Mouse (Mus musculus): ENCODE measurements at regions not wholly inside any gene's neighbourhood (a gene's known extent, or its start where the extent isn't known, plus 50 kb on each side); places are given as distances from the start of the nearest gene placed in this dataset.

DNA sequence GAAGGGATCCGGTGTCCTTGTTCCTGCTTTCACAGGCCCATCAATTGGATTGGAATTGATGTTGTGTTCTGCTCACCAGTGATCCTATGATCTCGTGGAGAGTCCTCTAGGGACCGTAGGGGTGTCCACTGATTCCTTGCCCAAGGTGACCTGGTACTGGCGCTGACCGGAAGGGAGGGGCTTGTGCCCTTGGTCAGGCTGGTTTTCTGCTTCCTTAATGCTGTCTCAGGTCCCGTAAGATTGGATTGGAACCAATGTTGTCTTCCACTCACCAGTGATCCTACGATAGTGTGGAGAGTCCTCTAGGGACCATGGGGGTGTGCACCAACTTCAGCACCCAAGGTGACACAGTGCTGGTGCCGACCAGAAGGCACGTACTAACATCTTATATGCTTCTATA, 324.9 kb upstream of the Ptchd4 start:
- no peak for DNase-seq

DNA sequence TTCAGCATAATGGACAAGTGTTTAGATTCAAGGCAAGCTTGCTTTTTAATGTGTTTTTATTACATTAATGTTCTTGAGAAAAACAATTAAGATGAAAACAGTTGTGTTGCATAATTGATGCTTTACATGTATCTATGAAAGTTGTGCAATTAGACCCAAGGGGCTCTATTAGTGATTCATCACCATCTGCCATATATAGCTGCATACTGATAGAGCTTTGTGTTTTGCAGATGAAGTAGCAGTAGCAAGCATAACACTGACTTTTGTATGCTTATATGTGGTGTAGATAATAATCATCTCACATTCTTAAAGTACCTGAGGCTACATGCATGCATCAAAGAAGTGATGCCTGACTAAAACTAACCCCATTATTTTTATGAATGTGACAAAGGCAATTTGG, 307.3 kb upstream of the Ptchd4 start:
- DNase-seq = no peak

DNA sequence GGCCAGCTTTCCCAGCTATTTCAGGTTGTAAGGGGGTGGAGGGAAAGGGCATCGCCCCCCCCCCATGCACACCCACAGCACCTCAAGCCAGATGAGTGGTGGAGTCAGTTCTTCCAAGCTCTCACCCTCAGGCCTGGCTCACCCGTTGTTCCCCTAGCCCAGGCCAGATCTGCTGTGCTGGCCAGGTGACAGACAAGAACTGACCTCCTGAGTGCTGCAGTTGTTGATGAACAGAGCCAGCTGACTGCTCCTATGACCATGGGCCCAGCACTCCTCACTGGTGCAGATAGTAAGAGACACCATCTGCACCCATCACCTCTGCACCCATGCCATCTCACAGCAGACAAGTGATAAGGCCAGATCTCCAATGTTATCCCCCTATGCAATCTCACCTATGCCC, 291.5 kb upstream of the Ptchd4 start:
- DNase-seq = peak; percentile 4 to 9

DNA sequence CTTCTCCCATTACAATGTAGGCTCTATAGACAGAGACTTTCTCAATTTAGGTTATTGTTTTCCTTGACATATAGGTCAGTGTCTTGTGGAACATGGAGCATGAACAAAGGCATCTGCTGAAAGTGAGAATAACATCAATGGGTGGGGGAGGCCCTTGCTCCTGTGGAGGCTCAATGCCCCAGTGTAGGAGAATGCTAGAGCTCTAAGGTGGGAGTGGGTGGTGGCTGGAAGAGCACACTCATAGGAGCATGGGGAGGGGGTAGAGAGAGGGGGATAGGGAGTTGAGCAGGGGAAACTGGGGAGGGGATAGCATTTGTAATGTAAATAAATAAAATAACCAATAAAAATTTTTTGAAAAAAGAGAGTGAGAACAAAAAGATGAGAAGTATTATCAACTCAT, 288.5 kb upstream of the Ptchd4 start:
- DNase-seq = no peak

DNA sequence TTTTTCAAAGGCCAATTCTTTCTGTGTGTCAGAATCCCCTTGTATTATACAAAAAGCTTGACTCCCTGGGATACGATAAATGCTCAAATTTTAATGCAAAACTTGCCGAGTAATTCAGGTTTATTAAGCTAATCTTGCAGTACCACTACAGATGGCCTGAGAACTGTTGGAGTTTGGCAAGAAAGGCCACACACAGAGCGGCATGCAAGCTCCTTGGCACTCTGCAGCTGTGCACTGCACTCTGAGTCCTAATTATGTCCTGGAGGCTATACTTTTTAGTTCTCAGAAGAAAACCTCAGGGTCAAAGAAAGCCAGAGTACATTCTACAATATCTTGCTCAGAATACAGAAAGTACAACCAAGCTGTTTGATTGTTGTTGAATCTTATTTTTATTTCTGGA, 286.3 kb upstream of the Ptchd4 start:
- peak; percentile 46 to 67 for DNase-seq

DNA sequence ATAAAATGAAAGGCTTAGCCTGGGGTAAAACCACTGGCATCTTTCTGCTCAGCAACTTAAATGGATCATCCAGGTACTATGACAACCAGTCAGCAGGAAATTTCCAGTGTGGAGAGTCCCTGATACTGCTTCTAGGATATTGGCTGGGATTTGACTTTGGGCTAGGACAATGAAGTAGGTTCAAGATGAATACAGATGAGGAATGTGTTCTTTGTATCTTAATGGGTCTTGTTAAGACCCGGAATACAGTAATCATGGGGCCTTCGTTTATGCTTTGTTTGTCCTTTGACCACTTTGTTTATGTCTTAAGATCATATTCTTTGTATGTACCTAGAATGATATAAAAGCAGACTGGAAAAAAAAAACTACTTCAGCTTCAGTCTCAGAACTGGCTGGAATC, 278.7 kb upstream of the Ptchd4 start:
- no peak for DNase-seq

DNA sequence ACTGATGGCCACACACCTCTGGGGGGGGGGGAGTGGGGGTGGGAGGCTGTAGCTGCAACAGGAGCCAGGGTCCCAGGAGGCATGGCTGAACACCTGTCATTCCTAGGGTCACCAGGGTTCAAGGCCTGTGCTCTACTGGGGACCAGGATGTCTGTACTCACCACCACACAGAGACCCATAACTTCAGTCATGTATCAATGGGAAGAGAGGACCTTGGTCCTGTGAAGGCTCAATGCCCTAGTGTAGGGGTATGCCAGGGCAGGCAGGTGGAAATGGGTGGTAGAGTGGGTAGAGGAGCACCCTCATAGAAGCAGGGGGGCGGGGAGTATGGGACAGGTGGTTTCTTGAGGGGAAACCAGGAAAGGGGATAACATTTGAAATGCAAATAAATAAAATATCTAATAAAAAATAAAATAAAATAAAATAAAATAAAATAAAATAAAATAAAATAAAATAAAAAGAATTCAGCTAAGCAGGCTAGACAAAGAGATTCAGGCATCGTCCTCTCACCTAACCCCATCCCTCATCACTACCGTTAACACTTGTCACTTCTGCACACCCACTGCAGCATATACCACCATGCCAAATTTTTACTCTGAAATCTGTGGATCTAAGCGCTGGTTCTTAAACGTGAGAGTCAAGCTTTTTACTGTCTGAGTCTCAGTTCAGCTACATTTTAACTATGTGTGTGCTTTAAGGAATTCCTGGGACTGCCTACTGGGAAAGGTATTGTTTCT, 265.8 kb upstream of the Ptchd4 start:
- no peak for DNase-seq

DNA sequence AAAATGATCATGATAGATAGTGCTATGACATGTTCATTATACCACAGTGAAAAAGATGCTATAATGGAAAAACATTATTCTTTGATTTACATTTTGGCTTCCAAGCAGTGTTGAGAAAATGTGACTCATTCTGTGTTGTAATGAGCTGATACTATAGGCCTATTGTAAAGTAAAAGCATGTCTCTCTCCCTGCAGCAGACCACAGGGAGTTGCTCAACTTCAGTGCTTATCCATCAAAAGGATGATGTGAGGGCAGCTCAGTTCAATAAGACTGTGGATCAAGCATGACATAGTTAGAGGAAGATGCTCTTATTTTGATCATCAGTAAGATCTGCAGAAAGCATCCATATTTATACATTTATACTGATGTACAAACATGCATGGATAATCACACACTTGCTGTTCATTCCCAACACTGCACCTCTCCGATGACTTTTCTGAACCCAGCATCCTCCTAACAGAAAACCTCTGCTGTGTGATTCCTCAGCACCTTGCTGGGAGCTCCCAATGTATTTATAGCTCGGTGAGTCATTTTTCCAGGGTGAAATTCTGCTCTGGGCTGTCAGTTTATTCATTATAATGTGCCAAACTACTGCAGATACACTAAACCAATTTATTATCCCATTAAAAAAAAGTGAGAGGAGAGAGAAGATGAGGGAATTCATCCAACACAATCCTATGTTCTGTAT, 224.8 kb upstream of the Ptchd4 start:
- peak; percentile 7 to 38 for DNase-seq

DNA sequence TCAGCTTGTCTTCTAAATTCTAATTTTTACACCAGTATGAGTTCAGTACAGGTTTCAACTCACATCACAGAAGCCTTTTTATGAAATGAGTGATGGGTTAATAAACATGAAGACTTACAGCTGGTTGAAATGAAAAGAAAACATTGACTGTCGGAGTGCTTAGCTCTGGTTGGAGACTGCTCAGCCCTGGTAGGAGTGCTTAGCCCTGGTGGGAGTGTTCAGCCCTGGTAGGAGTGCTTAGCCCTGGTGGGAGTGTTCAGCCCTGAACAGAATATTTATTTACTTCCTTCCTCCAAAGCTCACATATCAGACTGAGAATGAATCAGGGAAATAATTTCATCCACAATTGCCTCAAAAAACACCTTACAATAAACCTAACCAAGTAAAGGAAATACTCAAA, 202.1 kb upstream of the Ptchd4 start:
- no peak for DNase-seq

DNA sequence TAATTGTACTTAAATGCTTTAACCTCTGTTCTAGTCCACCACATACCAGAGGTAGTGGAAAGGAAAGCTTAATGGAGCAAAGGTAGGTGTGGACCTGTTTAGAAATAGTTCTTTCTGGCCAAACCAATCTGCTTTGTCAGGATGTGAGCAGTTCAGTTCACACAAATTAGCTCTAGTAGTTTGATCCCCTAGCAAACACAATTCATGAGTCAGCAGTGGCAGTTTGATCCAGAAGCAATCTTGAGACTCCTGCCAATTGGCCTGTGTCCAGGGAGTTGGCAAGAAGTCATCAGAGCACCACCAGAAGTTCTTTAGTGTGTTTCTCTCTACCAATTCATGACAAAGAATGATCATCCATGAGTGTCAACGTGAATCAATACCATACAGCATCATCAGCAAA, 195.0 kb upstream of the Ptchd4 start:
- DNase-seq = peak; percentile 57 to 72

DNA sequence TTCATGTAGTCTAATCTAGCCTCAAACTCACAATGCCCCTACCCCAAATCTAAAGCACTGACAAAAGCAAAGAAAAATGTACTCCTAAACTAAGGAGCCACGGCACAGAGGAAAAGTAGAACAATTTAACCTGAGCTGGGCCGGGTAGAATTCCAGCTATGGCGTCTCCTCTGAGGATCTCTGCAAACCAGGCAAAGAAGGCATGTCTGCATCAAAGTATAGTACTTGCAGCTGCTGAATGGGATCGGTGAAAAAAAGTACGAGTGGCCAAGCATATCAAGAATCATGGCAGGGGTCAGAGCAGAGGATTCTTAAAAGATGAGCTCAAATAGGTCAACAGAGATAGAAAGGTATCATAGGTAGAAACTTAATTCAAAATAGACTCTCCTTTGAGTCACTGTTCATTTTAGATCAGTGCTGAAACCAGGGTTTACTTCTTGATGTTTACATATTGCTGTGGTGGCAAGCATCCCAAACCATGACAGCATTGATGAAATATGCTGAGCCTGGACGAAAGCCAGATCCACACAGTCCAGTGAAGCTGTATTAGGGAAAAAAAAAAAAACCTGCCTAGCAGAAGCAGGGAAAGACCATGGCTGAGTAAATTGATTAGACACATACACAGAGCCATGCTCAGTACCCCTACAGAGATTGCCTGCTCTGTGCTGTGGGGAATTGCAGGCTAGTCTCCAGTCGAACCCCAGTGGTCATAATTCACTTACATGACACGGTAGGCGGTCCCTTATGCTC, 189.1 kb upstream of the Ptchd4 start:
- DNase-seq = peak; percentile 82 to 84

DNA sequence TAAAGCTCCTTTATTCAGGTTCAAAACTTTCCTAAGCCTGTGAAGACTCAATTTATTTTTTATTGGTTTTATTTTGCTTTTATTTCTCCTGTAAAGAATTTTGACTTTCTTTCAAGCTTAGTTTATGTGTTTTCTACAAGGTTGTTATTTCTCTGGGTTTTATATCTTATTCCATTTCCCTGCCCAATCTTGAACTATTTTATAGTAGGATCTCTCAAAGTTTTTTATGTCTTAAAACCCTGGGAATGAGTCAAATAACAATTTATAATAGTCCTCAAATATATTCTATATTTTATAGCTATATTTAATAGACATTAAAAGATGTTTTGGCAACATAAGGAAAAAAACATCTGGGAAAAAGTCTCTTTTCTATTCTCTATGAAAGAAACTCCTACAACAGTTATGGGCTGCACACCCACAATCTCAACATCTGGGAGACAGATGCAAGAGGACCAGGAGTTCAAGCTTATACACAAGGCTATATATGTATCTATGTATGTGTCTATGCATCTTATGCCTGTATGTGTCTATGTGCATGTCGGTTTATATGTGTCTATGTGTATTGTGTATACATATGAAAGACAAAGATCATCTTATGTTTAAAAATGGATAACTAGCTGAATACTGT, 146.2 kb upstream of the Ptchd4 start:
- no peak for DNase-seq

DNA sequence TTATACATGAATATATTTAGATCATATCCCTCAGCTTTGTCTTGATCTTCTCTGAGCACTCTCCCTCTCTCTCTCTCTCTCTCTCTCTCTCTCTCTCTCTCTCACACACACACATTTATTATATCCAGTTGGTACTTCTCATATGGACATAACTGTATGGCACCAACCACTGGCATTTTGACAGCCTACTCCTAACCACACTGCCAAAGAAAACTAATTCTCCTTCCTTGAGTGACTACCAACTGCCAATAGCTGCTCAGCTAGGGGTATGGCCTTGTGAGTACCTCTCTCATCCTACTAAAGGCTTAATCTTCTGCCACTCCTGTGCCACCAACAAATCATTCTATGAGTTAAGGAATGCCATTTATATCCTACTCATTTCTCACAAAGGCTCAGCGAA, 127.2 kb upstream of the Ptchd4 start:
- peak; percentile 18 to 49 for DNase-seq

DNA sequence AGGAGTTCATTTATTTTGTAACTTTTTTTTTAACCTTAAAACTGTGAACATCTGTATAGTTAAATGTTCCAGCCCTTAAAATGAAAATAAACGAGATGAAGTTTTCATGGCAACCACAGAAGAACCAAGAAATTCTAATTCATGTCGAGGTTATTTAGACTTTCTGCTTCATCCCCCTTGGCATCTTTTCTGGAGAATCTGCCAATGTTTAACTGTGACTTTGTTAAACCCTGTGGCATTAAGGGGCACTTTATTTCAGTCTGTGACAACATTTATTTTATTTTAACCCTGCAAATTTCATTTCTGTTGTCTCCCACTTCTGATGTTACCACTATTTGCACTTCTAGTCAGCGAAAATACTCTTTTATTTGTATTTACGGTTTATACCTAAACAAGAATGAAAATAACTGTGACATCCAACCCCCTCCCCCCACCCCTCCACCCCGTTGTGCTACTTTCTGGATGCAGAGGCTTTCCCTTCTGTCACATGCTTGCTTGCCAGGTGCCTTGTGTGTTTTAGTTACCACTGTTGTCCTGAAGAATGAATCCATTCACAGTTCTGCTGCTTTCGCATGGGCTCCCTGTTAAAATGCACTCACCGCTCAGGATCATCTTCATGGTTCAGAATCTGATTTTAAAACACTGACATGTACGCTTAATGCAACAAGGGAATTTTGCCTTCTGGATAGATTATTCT, 125.4 kb upstream of the Ptchd4 start:
- peak; percentile 89 for DNase-seq

Data from cerebellum, postnatal 14 days (tissue).